Mouse (Mus musculus) adrenal gland, adult 18-20 months (tissue): ENCODE measurements around the gene Magi2. TPM values are rescaled to one million over a fixed set of nuclear protein-coding genes. Genes with fewer than 3 reads are reported as not detected.
"Not testable (repeated sequence)": the region's sequence is repeated elsewhere in the genome, so short reads cannot be mapped to it uniquely, and the experiment has no call there.

Experiments used
- DNase-seq, 2 experiments: peaks; one replicate each; pipeline ENCODE4 v3.0.0; 2021 to 2022; ENCODE audit warnings: low spot score in 2 of 2
- total RNA-seq, 2 experiments: library from RNA; stranded (reverse); gene quantifications; 1 replicate in 1 of 2; 2 replicates in 1 of 2; pipeline ENCODE4 v1.2.3; 2021

The Magi2 gene
- total RNA-seq, 2 experiments from 2014 or later, result 7.2 to 11.8 TPM

- no peak for DNase-seq
These were observed 187.7 kb downstream of the Magi2 start for GRCm38 (mm10) chr5:19414556-19414955.

GRCm38 (mm10) chr5:19429290-19429689 is 202.5 kb downstream of the Magi2 start:
- peak in 1 of 2 experiments; percentile 10 for DNase-seq

- no peak for DNase-seq
These were observed 235.7 kb downstream of the Magi2 start for GRCm38 (mm10) chr5:19462541-19462940.

GRCm38 (mm10) chr5:19465383-19465782 is 238.5 kb downstream of the Magi2 start:
- no peak for DNase-seq

GRCm38 (mm10) chr5:19472851-19473439 is 246.1 kb downstream of the Magi2 start:
- no peak for DNase-seq

GRCm38 (mm10) chr5:19482981-19483380 is 256.1 kb downstream of the Magi2 start:
- peak; percentile 36 to 43 for DNase-seq

- DNase-seq, result no peak
These were observed 261.1 kb downstream of the Magi2 start for GRCm38 (mm10) chr5:19487947-19488346.

- DNase-seq, result no peak
These were observed 274.2 kb downstream of the Magi2 start for GRCm38 (mm10) chr5:19501005-19501404.

GRCm38 (mm10) chr5:19522168-19522567 is 295.3 kb downstream of the Magi2 start:
- no peak for DNase-seq

- DNase-seq, result no peak
These were observed 312.5 kb downstream of the Magi2 start for GRCm38 (mm10) chr5:19539348-19539747.

GRCm38 (mm10) chr5:19546424-19546823 is 319.6 kb downstream of the Magi2 start:
- no peak for DNase-seq

- no peak for DNase-seq
These were observed 320.1 kb downstream of the Magi2 start for GRCm38 (mm10) chr5:19546900-19547299.

- no peak for DNase-seq
These were observed 326.7 kb downstream of the Magi2 start for GRCm38 (mm10) chr5:19553510-19553909.

- no peak for DNase-seq
These were observed 338.8 kb downstream of the Magi2 start for GRCm38 (mm10) chr5:19565636-19566035.

- not testable (repeated sequence) for DNase-seq
These were observed 339.3 kb downstream of the Magi2 start for GRCm38 (mm10) chr5:19566136-19566535.

GRCm38 (mm10) chr5:19607700-19608099 is 380.9 kb downstream of the Magi2 start:
- DNase-seq, result no peak

GRCm38 (mm10) chr5:19611788-19612187 is 385.0 kb downstream of the Magi2 start:
- no peak for DNase-seq

- DNase-seq, result no peak
These were observed 394.8 kb downstream of the Magi2 start for GRCm38 (mm10) chr5:19621678-19622077.

GRCm38 (mm10) chr5:19633976-19634375 is 407.1 kb downstream of the Magi2 start:
- no peak for DNase-seq

- DNase-seq, result no peak
These were observed 411.0 kb downstream of the Magi2 start for GRCm38 (mm10) chr5:19637789-19638188.

GRCm38 (mm10) chr5:19655986-19656385 is 429.1 kb downstream of the Magi2 start:
- no peak for DNase-seq

- no peak for DNase-seq
These were observed 439.6 kb downstream of the Magi2 start for GRCm38 (mm10) chr5:19666416-19666815.

- no peak for DNase-seq
These were observed 490.5 kb downstream of the Magi2 start for GRCm38 (mm10) chr5:19717296-19717695.
